ENCODE assay signal across 8 mouse cellular contexts in genomic region chr7:81212697-81213346, GRCm38 (mm10). TPM values are rescaled to one million over a fixed set of nuclear protein-coding genes. Genes with fewer than 3 reads are reported as not detected.
DNase-seq lines count a peak whose midpoint lies in the region; ATAC-seq lines count a peak whose summit lies in the region.

No protein-coding gene starts in this region.

- peak overlapping the region; percentile 47 for H3K4me3 ChIP-seq in intestine, embryonic 14.5 days (ENCODE audit: low read depth, low read length)

- peak; percentile 80 for ATAC-seq in intestine, embryonic 14.5 days (replicated peaks; ENCODE audit: low FRiP score, low TSS enrichment, low read depth)
- peak; percentile 90 for ATAC-seq in megakaryocyte, adult 5-6 weeks (ENCODE audit: poor library complexity, severe bottlenecking)

- WGBS in intestine, embryonic 14.5 days = under 1% methylated on average over 57 of the region's 57 CpGs

- H3K4me1 ChIP-seq in intestine, embryonic 14.5 days (replicated peaks; ENCODE audit: control insufficient read depth, insufficient read depth, low read length) = peaks cover 12% of the 10 kb centered on the region; the same call in 1 of the 2 replicates

- peak overlapping the region; percentile 57; the same call in 1 of the 2 replicates for H3K27ac ChIP-seq in intestine, embryonic 14.5 days (ENCODE audit: low read depth)

- peak overlapping the region; percentile 37 for H3K9ac ChIP-seq in intestine, embryonic 14.5 days (ENCODE audit: low read length)

- H3K9me3 ChIP-seq in intestine, embryonic 14.5 days (ENCODE audit: control insufficient read depth, low read length) = no peaks in the 10 kb centered on the region

- peaks cover 52% of the 10 kb centered on the region for H3K27me3 ChIP-seq in intestine, embryonic 14.5 days (replicated peaks; ENCODE audit: control insufficient read depth, insufficient read depth, low read length)

- peak; percentile 98 to 99 for DNase-seq in adrenal gland, adult (ENCODE audit: inconsistent age in 2 of 2, low spot score in 1 of 2)
- peak; percentile 92 for DNase-seq in embryo, embryonic 10 days (ENCODE audit: low spot score)
- DNase-seq in gastrocnemius, postnatal 25 days = peak; percentile 95
- DNase-seq in intestine, embryonic 14.5 days (ENCODE audit: low spot score) = peak; percentile 95
- DNase-seq in left cerebral cortex, adult 9 months (ENCODE audit: low spot score in 2 of 2) = peak; percentile 52 to 85
- peak; percentile 82 for DNase-seq in retina, postnatal 7 days (ENCODE audit: low read depth, low spot score)
- DNase-seq in thymus, postnatal 4 days = peak; percentile 97

- H3K36me3 ChIP-seq in intestine, embryonic 14.5 days (ENCODE audit: control insufficient read depth, insufficient read depth, low read length) = no peaks in the 10 kb centered on the region

- peak overlapping the region; percentile 67 for H3K4me2 ChIP-seq in intestine, embryonic 14.5 days (ENCODE audit: low read length)

RNA-seq across cellular contexts. Expression of gene Pde8a, which starts 0.6 kb away (rescaled TPM):
- total RNA-seq in gastrocnemius, postnatal 25 days (2021) = 1 to 10 TPM; 5.2 to 8.3 TPM
- 3.1 and 3.7 TPM in 2 replicates for polyA plus RNA-seq in intestine, embryonic 14.5 days (2014; fragmentation: Nextera tagmentation; extraction: Ambion mirVana)
- 14.4 and 15.9 TPM in 2 replicates for total RNA-seq in megakaryocyte, adult 5-6 weeks (2015)
- total RNA-seq in megakaryocyte, adult 5-6 weeks (2017) = 6.4 and 8.4 TPM in 2 replicates

Comparison
In these comparisons a context has a peak if more than half of its experiments do, and no peak if none do; other contexts are left out.
1. Peak in every context shown above with its lines: DNase-seq, ATAC-seq, H3K4me3 ChIP-seq and H3K27ac ChIP-seq.